Mouse (Mus musculus): ENCODE measurements around the gene 1700019D03Rik.

1700019D03Rik gene

DNA sequence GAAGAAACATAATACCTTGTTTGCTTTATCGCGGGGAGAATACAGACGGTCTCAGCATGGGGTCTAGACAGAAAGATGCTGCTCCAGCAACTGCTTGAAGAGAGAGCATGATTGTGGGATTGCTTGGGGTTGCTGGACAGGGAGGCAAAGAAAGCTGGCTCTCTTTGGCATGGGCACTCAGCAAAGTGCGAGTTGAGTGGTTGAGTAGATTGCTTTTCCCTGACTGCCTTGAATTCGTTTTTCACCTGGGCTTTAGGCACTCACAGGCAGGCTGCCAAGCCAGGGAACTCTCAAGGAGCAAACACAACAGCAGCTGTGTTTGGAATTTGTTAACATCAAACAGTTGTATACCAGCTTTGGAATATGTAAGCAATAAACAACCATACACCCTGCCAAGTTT is at the start of gene 1700019D03Rik:
Gene 1700019D03Rik (minus strand): TSS at position 101 of the 400 bp plus-strand sequence.
- no peak for ATAC-seq (ENCODE audit: low TSS enrichment)

DNA sequence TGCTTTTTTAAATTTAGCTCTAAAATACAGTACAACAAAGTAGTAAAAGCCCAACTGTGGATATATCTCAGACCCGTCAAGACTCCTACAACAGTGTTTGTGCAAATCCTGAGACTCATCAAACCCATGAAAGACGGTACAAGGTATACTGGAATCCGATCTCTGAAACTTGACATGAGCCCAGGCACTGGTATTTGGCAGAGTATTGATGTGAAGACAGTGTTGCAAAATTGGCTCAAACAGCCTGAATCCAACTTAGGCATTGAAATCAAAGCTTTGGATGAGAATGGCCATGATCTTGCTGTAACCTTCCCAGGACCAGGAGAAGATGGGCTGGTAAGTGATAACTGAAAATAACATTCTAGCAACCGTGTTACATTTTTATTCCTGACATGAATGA is 43.9 kb upstream of the 1700019D03Rik start:
- ATAC-seq (ENCODE audit: low TSS enrichment): no peak

DNA sequence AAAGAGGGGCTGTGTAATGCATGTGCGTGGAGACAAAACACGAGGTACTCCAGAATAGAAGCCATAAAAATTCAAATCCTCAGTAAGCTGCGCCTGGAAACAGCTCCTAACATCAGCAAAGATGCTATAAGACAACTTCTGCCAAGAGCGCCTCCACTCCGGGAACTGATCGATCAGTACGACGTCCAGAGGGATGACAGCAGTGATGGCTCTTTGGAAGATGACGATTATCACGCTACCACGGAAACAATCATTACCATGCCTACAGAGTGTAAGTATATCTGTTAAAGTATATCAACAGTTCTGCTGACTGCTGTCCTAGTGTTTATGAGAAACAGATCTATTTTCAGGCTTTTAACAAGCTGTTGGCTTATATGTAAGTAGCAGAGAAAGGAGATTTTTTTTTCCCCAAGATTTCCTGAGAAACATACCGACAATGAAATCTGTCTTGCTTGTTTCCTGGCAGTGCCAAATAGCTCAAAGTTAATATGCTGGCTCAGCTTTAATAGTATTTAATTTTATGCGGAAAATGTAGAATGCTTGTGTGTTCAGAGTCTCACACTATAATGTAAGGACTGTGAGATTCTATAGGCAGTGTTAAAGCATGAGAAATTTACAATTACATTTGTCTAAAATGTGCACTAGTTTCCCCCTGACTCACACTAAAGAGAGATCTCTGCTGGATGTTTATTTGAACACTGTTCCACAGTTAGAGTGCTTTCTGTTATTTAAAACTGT is 42.1 kb upstream of the 1700019D03Rik start:
- ATAC-seq (ENCODE audit: low TSS enrichment): peak; percentile 91

DNA sequence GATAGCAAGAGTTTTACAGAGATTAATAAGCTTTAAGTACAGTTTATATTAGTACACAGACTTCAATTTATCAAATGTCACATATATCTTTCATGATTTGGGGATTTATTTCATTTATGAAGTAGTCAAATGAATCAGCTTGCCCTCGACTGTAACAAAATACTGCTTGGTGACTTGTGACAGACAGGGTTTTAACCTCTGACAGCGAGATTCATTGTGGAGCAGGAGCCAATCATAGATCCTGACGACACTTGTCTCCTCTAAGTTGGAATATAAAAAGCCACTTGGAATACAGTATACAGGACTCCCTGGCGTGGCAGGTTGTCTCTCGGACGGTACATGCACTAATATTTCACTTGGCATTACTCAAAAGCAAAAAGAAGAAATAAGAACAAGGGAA is 41.4 kb upstream of the 1700019D03Rik start, which contains the start of gene Mstn:
Gene Mstn (plus strand): TSS at position 301 of the 400 bp plus-strand sequence.
- no peak for ATAC-seq (ENCODE audit: low TSS enrichment)

DNA sequence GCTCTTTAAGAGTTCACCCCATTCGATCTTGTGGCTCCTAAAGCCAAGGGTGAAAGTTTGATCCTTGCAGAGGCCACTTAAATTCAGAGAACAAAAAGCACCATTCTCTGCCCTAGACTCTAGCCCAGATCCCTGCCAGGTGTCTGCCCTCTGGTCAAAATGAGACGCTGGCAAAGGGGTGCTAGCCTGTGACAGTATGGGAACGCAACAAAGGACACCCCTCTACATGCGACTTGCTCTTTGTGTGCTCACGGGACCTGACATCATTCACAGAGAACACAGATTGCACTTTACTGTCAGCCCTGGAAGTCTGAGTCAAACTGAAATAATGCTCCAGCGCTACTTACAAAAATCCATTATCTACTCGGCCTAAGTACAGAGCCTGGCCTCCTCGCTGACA is 40.5 kb upstream of the 1700019D03Rik start:
- no peak for ATAC-seq (ENCODE audit: low TSS enrichment)

DNA sequence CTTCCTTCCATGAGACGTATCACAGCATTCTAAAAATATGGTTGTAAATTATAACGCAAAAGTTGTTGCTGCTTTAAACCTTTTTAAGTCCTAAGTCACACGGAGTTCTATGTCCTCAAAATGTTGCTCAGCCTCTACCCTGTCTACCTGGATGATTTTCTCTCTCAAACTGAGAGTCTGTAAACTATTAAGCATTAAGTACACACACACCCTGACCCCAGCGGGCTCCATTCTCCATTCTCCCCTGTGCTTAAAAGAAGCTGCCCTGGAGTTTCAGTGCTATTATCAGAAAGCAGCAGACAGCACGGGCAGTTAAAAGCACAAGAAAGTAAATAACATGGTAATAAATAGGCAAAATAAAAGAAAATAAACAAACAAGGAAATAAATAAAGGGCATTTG is 39.1 kb upstream of the 1700019D03Rik start:
- no peak for ATAC-seq (ENCODE audit: low TSS enrichment)

DNA sequence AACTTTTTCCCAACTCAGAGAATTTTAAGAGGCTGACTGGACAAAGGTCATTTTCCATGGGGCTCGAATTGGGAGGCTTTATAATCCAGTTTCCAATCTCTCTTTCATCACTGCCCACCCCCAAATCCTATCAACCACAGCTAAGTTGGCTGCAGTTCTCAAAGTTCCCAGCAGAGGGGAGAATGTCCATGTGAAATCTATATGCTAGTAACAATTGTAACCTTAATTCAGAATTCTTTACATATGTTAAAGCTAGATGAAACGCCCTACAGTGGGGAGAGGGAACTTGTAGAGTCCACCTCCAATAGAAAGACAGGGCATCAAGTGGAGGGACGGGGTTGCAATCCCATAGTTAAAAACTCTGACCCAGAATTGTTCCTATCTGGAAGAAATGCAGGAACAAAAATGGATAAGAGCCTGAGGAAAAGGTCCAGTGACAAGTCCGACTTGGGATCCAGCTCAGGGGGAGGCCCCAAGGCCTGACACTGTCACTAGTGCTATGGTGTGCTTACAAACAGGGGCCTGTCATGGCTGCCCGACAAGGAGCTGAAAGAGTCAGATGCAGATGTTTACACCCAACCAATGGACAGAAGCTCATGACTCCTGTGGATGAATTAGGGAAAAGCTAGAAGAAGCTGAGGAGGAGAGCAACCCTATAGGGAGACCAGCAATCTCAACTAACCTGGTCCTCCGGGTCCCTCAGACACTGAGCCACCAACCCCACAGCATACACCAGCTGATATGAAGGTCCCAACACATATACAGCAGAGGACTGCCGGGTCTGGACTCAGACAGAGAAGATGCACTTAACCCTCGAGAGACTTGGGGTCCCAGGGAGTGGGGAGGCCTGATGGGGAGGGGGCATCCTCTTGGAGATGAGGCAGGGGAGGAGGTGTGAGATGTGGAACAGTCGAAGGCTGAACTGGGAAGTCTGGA is 33.4 kb upstream of the 1700019D03Rik start:
- peak; percentile 72 for ATAC-seq (ENCODE audit: low TSS enrichment)

DNA sequence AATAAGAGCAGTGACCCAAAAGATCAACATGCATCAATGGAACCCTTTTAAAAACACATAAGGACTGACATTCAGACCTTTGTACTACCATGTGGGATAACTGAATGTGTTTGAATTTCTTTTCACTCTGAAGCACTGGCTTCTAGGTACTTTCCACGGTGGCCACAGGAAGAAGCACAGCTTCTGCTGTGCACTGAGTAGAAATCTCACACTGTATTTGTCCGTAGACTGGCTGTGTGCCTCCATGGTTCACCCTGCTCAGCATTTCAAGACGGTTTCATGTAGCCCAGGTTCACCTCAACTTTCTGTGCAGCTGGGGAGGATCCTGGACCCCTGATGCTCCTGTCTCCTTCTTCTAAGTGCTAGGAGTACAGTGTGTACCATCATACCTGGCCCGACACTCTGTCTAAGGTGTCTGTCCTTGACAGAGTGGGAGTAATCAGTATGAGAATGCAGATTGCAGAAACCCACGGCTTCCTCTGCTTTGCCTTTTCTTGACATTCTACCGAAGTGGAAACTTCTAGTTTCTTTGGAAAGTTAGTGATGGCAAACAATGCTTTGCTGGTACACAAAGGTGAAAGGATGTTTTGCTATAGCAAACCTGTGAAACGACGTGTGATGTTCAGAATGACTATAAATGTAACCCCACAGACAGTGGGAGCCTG is 29.9 kb upstream of the 1700019D03Rik start:
- ATAC-seq (ENCODE audit: low TSS enrichment): no peak

DNA sequence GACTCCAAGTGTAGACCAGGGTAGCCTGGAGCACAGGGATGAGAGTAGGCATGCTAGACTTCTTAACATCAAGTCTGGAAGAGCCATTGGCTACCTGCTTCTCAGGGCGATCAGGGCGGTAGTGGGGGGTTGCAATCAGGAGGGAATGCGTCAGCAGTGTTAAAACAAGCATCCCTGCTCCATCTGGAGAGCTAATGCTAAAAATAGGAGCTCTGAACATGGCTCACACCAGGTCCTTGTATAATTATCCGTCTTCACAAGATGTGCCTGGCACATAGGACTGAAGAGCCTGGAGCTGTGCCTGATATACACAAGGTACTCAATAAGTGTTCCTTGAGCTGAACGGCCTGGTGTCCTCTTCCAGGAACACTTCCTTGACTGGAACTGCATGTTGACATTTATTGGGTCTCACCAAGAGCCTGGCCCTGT is 17.5 kb upstream of the 1700019D03Rik start:
- peak; percentile 44 for ATAC-seq (ENCODE audit: low TSS enrichment)

DNA sequence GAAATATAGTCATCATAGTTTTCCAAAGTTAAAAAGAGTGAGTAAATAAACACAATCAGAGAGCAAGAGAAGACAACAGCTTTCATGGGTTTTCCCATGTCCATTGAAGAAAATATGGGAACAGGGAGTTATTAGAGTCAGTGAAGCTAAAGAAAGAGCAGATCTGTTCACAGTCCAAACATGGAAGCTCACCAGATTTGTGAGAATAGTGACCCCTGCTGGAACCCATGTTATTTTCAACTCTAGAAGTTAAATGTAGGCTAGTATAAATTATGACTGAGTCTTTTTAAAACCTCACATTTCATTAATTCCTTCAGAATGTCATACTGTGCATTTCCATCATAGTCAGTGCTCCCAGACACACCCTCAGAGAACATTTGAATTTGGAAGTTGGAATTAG is 12.6 kb upstream of the 1700019D03Rik start:
- ATAC-seq (ENCODE audit: low TSS enrichment): peak; percentile 86

DNA sequence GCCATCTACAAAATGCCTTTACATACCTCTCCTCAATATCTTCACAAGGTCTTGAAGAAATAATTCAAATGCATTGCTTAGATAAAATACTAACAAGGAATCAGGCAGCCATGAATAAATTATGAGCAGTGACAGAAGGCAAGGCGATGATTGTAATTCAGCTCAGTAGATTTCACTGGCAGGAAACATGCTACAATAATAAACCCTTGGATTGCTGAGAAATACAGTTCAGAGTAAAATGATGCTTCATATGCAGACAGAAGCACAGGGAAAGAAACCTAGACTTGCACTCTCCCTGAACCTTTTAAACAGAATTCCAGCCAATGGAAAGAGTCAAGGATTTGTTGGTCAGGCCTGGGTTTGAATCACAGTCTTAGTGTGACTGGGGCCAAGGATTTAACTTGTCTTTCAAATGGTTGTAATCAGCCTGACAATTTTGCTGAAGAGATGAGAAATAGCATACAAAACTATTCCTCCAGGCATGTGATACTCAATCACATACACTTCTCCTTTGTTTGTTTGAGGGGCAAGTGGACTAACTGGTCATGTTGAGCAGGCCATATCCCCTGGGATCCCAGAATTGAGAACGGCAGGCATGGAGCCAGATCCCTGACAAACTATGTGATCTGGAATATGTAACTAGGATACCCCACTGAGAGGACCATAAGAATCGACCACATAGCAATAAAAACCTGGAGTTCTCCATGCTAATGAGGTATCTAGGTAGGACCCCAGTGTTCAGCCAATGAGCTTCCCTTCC is 1.1 kb downstream of the 1700019D03Rik start:
- ATAC-seq (ENCODE audit: low TSS enrichment): peak; percentile 60

DNA sequence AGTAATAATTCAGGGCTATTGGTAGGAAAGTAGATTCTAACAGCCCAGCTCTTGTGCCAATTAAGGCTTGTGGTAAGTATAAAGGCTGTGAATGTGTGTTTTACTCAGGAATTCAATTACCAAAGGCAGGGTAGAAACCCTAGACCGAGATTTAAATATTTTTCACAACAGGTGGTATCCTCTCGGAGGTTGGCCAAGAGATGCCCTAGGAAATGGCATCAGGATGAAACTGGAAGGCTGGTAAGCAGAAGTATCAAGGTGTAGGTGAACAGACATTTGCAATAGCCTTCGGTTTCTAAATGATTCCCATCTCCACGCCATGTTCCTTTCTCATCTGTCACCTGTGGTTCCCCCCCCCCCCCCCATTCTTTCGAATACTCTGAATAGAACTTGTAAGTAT is 4.4 kb downstream of the 1700019D03Rik start:
- no peak for ATAC-seq (ENCODE audit: low TSS enrichment)

DNA sequence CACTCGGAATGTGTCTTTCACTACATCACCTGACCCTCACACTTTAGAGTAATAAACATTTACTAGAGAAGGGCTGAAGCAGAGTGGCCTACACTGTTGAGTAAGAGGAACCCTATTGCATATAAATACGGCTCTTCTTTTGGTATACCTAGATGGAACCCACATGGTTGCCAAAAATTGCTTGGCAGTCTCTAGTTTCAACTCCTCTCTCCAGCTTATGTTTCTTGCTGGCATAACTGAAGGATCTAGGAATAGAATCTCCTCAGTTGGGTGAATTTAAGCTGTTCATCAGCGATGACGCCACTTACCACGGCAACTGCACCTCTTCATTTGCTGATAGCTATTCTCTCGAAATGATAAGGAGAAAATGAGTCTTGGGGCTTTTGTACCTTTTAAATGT is 5.3 kb downstream of the 1700019D03Rik start:
- ATAC-seq (ENCODE audit: low TSS enrichment): peak; percentile 92

DNA sequence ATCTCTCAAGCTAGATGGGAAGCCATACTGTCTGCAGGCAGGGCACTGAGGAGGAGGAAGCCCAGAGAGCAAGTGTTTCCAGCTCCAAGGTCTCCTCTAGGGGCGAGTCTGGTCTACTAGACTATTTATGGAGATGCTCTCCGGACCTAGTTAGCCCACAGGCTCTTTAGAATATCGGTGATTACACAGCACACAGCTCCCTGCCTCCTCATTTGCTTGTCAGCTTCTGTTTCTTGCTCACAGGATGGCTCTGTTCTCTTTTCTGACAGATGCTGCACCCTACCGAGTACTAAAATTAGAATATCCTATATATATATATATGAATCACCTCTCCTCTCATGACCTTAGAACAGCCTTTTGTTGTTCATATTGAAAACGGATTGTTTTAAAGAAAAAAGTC is 33.3 kb downstream of the 1700019D03Rik start:
- peak; percentile 98 for ATAC-seq (ENCODE audit: low TSS enrichment)

DNA sequence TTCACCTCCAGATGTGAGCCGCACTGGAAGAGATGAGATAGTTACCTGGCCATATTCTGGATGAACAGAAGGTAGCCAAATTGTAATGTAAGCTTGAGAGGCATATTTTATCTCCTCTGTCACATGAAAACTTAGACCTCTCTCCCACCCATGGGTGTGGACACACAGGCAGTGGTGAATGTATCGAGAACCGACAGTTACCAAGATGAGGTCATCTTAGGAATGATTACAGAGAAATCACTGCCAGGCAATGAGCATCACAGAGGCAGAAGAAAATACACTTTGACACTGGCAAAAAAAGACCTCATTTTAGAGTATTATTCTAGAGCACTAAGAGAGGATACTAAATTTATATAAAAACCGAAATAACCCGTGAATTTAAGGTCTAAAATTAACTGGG is 46.8 kb downstream of the 1700019D03Rik start:
- peak; percentile 78 for ATAC-seq (ENCODE audit: low TSS enrichment)

DNA sequence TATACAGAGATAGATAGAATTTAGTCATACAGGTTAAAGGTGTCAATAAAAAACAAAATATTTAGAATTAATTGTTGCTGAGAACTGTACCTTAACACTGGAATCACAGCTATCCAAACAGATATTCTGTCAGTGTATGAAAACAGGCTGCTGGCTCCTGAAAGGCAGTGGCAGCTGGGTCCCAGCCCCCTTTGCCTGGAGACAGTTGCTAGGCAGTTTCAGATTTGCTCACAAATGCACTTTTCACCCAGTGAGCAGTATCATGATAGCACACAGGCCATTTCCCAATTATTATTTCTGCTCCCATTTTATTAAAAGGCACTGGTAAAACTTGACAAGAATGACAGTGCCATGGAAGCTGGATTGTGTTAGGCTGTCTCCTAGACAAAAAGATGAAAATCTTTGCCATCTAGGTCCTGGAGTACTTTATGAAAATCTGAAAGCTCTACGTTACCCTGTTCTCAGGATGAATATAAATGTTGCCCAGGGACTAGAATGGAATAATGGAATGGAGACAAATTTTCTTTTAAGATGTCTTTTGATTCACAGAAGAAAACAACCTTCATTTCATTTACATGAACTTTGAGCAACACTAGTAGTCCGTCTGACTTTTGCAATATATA is 48.0 kb downstream of the 1700019D03Rik start:
- ATAC-seq (ENCODE audit: low TSS enrichment): no peak

DNA sequence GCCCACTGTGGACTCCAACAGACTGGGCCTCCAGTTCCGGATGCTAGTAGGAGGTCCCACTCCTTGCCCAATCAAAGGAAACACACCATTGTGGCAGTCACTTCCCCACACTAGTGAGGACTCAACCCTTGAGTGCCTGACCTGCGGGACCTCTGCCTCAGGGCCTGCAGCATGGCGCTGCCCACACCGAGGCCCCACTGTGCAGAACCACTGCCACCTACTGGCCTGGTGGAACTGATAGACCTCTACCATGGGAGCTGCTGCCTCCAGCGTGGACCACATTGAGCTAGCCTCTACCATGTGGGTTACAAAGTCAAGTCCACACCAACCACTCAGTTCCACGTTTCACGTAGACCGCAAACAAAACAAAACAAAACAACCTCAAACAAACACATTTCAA is 55.4 kb downstream of the 1700019D03Rik start:
- no peak for ATAC-seq (ENCODE audit: low TSS enrichment)

DNA sequence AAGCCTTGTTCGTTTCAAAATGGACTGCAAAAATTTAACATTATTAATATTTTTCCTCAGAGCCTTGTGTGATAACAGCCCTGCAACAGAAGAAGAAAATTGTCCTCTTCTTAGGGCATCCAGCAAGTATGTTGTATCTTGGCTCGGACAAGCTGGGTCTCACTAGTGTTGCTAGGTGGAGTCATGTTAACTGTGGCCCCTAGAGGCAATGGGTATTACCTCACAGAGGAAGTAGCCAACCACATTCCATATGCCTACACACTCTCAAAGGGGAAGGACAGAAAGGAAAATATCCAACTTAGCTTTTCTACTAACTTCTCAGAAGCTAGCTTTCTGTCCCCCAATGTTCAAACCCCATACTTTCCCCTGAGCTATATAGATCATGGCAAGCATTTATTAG is 56.9 kb downstream of the 1700019D03Rik start:
- ATAC-seq (ENCODE audit: low TSS enrichment): no peak

DNA sequence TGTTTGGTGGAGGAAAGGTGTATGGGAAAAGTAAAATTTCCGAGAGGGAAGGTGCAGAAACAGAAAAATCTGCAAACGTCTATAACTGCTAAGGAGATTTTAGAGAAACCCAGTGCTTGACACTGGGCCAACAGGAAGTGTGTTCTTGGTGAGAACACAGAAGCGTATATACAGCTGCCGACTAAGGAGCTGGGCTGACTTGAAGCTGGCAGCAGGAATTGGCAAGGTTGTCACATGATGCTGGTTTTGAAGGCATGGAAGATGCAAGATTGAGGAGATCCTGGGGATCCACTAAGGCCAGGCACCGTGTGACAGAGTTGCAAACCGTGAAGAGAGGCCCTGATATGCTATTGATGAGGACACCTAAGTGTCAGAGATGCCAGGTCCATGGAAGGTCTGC is 59.8 kb downstream of the 1700019D03Rik start:
- ATAC-seq (ENCODE audit: low TSS enrichment): peak; percentile 39; the same call in 1 of the 2 replicates

DNA sequence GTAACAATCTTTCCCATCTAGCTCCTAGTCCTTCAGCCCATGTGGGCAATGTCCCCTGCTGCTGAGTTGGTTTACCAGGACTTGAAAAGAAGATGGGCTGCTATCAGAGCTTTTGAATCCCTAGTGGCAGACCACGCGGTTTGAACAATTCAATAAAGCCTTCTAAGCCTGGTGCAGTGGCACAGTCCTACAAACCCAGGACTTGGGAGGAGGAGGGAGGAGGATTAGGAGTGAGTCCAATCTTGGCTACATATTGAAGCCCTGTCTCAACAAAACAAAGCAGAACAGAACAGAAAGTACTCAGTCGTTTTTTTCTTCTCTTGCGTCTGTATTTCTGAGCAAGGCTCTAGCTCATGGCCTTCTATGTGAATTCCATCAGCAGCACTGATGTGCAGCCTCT is 63.2 kb downstream of the 1700019D03Rik start:
- no peak for ATAC-seq (ENCODE audit: low TSS enrichment)

DNA sequence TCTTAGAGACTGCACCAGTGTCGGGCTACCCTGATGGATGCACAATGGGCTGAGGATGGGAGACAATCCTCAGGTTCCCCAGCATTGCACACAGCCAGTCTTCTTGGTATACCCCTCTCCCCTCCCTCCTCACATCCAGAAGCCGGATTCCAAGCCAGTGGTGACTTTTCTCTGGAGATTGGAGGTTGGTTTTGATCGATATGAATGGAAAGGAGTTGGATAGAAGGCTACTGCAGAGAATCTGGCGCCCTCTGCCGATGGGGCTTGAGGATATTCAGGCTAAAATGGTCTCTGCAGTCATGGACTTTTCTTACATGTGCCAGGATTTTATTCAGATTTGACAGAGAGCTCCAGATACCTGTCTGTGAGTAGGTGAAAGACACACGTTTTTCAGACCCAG is 64.9 kb downstream of the 1700019D03Rik start:
- ATAC-seq (ENCODE audit: low TSS enrichment): peak; percentile 39; the same call in 1 of the 2 replicates

Data from frontal cortex, adult (tissue).